In genomic region chr2:26522327-26522726, GRCm38 (mm10) we compare ENCODE assay signal across 33 mouse cellular contexts. TPM values are rescaled to one million over a fixed set of nuclear protein-coding genes. Genes with fewer than 3 reads are reported as not detected.
"Had no signal": no experiment of that assay in that cellular context is flagged by ENCODE, and none has a peak within 500 bp of the region (broad histone marks: within the 10 kb centered on the region; RNA-seq: fewer than 3 reads in every experiment).

No protein-coding gene starts in this region.

- H3K27ac ChIP-seq: limb, embryonic 10.5 days; limb, embryonic 12.5 days; limb, embryonic 13.5 days; limb, embryonic 15.5 days; liver, embryonic 12.5 days; liver, embryonic 13.5 days; liver, embryonic 14.5 days; liver, embryonic 15.5 days; lung, embryonic 15.5 days; macrophage; midbrain, embryonic 10.5 days; midbrain, embryonic 12.5 days; midbrain, embryonic 13.5 days; midbrain, embryonic 15.5 days; neural tube, embryonic 12.5 days had no signal

- DNase-seq: left cerebral cortex, postnatal 4 days; liver; liver, embryonic 13.5 days; liver, postnatal 0 days; lung, adult 18-20 months; lung, adult 2 months; lung, embryonic 14.5 days; lung, postnatal 10 days; lung, postnatal 14 days; lung, postnatal 36 days; lung, postnatal 4 days; midbrain, embryonic 14.5 days had no signal

- H3K4me2 ChIP-seq: limb, embryonic 12.5 days; limb, embryonic 13.5 days; limb, embryonic 15.5 days; liver, embryonic 11.5 days; liver, embryonic 12.5 days; liver, embryonic 13.5 days; liver, embryonic 15.5 days; lung, embryonic 14.5 days; lung, embryonic 15.5 days; midbrain, embryonic 11.5 days; midbrain, embryonic 12.5 days; midbrain, embryonic 13.5 days; midbrain, embryonic 15.5 days; neural tube, embryonic 12.5 days had no signal

- H3K9ac ChIP-seq: limb, embryonic 12.5 days; limb, embryonic 13.5 days; limb, embryonic 15.5 days; liver, embryonic 12.5 days; liver, embryonic 13.5 days; liver, embryonic 14.5 days; liver, embryonic 15.5 days; liver, postnatal 0 days; lung, embryonic 14.5 days; lung, embryonic 15.5 days; midbrain, embryonic 12.5 days; midbrain, embryonic 13.5 days; midbrain, embryonic 15.5 days; neural tube, embryonic 12.5 days had no signal

- H3K4me1 ChIP-seq: midbrain, embryonic 15.5 days had no signal

- ATAC-seq: liver, embryonic 12.5 days; liver, postnatal 0 days; lung, postnatal 0 days; midbrain, embryonic 13.5 days; midbrain, embryonic 15.5 days; midbrain, embryonic 16.5 days had no signal

- H3K36me3 ChIP-seq: limb, embryonic 10.5 days; limb, embryonic 12.5 days; limb, embryonic 13.5 days; limb, embryonic 15.5 days; liver, embryonic 12.5 days; liver, embryonic 13.5 days; liver, embryonic 15.5 days; lung, embryonic 15.5 days; midbrain, embryonic 10.5 days; midbrain, embryonic 12.5 days; midbrain, embryonic 13.5 days; midbrain, embryonic 15.5 days; neural tube, embryonic 12.5 days had no signal

- H3K9me3 ChIP-seq: limb, embryonic 10.5 days; limb, embryonic 12.5 days; limb, embryonic 13.5 days; limb, embryonic 15.5 days; liver, embryonic 12.5 days; liver, embryonic 13.5 days; liver, embryonic 15.5 days; lung, embryonic 15.5 days; midbrain, embryonic 10.5 days; midbrain, embryonic 12.5 days; midbrain, embryonic 13.5 days; midbrain, embryonic 15.5 days; neural tube, embryonic 12.5 days had no signal

- H3K4me3 ChIP-seq: limb, embryonic 10.5 days; limb, embryonic 12.5 days; limb, embryonic 13.5 days; limb, embryonic 15.5 days; liver, embryonic 12.5 days; liver, embryonic 13.5 days; liver, embryonic 15.5 days; lung, embryonic 15.5 days; megakaryocyte, embryonic 14.5 days; midbrain, embryonic 10.5 days; midbrain, embryonic 12.5 days; midbrain, embryonic 13.5 days; midbrain, embryonic 15.5 days; myocyte; neural tube, embryonic 12.5 days had no signal

- H3K27me3 ChIP-seq: limb, embryonic 12.5 days; limb, embryonic 13.5 days; limb, embryonic 15.5 days; liver, embryonic 12.5 days; liver, embryonic 13.5 days; liver, embryonic 15.5 days; lung, embryonic 15.5 days; midbrain, embryonic 12.5 days; midbrain, embryonic 13.5 days; midbrain, embryonic 15.5 days; neural tube, embryonic 12.5 days had no signal

RNA-seq across cellular contexts. Expression of gene Egfl7, which starts 57.5 kb away (rescaled TPM):
- total RNA-seq: monocyte, adult 5-6 weeks had no signal
